In genomic region chr9:101198804-101199203, GRCm38 (mm10) we compare ENCODE assay signal across 19 mouse cellular contexts. TPM values are rescaled to one million over a fixed set of nuclear protein-coding genes. Genes with fewer than 3 reads are reported as not detected.
DNase-seq lines count a peak whose midpoint lies in the region; ATAC-seq and TF ChIP-seq lines count a peak whose summit lies in the region.
"Had no signal": no experiment of that assay in that cellular context is flagged by ENCODE, and none has a peak within 500 bp of the region (broad histone marks: within the 10 kb centered on the region; RNA-seq: fewer than 3 reads in every experiment).

No protein-coding gene starts in this region.

- TF ChIP-seq EP300 in heart, adult 2 months (IDR thresholded peaks at IDR 0.05; ENCODE audit: insufficient read depth, low read depth, low read length): no peak
- TF ChIP-seq EP300 in heart, postnatal 0 days (IDR thresholded peaks at IDR 0.05; ENCODE audit: low read depth): no peak; the same call in 1 of the 2 replicates

- H3K36me3 ChIP-seq in kidney, postnatal 0 days (ENCODE audit: insufficient read depth, low read length): 0 out of 2 replicates have a peak, but pooled peaks cover 4% of the 10 kb centered on the region
- peaks cover 3% of the 10 kb centered on the region; the same call in 1 of the 2 replicates for H3K36me3 ChIP-seq in kidney, embryonic 16.5 days (ENCODE audit: insufficient read depth, low read length)
- peaks cover 13% of the 10 kb centered on the region for H3K36me3 ChIP-seq in heart, adult 2 months (ENCODE audit: control insufficient read depth, insufficient read depth, low read length)
- H3K36me3 ChIP-seq in heart, postnatal 0 days (replicated peaks; ENCODE audit: control insufficient read depth, insufficient read depth, low read length): peaks cover 3% of the 10 kb centered on the region; the same call in 1 of the 2 replicates
- H3K36me3 ChIP-seq in intestine, postnatal 0 days (ENCODE audit: control insufficient read depth, insufficient read depth): peaks cover 3% of the 10 kb centered on the region; the same call in 1 of the 2 replicates
- H3K36me3 ChIP-seq: embryonic facial prominence, embryonic 15.5 days; forebrain, embryonic 15.5 days; hindbrain, embryonic 15.5 days; midbrain, embryonic 13.5 days had no signal

- peak; percentile 10 for DNase-seq in kidney, postnatal 0 days (ENCODE audit: low spot score)
- DNase-seq in NIH3T3 (ENCODE audit: low read depth): peak; percentile 7
- peak; percentile 24 to 31 for DNase-seq in heart, adult 2 months
- peak; percentile 95 for DNase-seq in heart, postnatal 0 days (ENCODE audit: low spot score)
- DNase-seq in thymus, postnatal 0 days (ENCODE audit: low spot score): no peak
- DNase-seq: adrenal gland, postnatal 14 days; B cell, adult 2 months; cerebellum, postnatal 25 days; gastrocnemius, postnatal 14 days; kidney, adult 2 months; right cerebral cortex, postnatal 25 days; thymus, postnatal 36 days had no signal

- no peaks in the 10 kb centered on the region for H3K9me3 ChIP-seq in kidney, postnatal 0 days (replicated peaks; ENCODE audit: low read length)
- no peaks in the 10 kb centered on the region for H3K9me3 ChIP-seq in kidney, embryonic 16.5 days (ENCODE audit: low read length)
- H3K9me3 ChIP-seq in heart, postnatal 0 days (replicated peaks; ENCODE audit: control insufficient read depth, low read length): no peaks in the 10 kb centered on the region
- no peaks in the 10 kb centered on the region for H3K9me3 ChIP-seq in intestine, postnatal 0 days (ENCODE audit: control insufficient read depth)
- H3K9me3 ChIP-seq: embryonic facial prominence, embryonic 15.5 days; forebrain, embryonic 15.5 days; hindbrain, embryonic 15.5 days; midbrain, embryonic 13.5 days had no signal

- no peak overlapping the region for H3K4me3 ChIP-seq in kidney, postnatal 0 days (replicated peaks; ENCODE audit: low read depth, low read length)
- no peak overlapping the region for H3K4me3 ChIP-seq in kidney, embryonic 16.5 days (ENCODE audit: low read length)
- peak overlapping the region; percentile 38 for H3K4me3 ChIP-seq in heart, adult 2 months
- peak overlapping the region; percentile 54 for H3K4me3 ChIP-seq in heart, postnatal 0 days (ENCODE audit: low read depth, low read length)
- no peak overlapping the region for H3K4me3 ChIP-seq in intestine, postnatal 0 days (ENCODE audit: low read depth, low read length)
- H3K4me3 ChIP-seq: embryonic facial prominence, embryonic 15.5 days; forebrain, embryonic 15.5 days; hindbrain, embryonic 15.5 days; left cerebral cortex, adult 2 months; midbrain, embryonic 13.5 days had no signal

- H3K4me1 ChIP-seq in kidney, postnatal 0 days (replicated peaks; ENCODE audit: insufficient read depth, low read length): no peaks in the 10 kb centered on the region
- H3K4me1 ChIP-seq in kidney, embryonic 16.5 days (ENCODE audit: insufficient read depth, low read length): peaks cover 6% of the 10 kb centered on the region
- H3K4me1 ChIP-seq in heart, adult 2 months (ENCODE audit: control insufficient read depth, insufficient read depth, low read length): peaks cover 4% of the 10 kb centered on the region
- H3K4me1 ChIP-seq in heart, postnatal 0 days (ENCODE audit: control insufficient read depth, insufficient read depth): peaks cover 22% of the 10 kb centered on the region
- H3K4me1 ChIP-seq in intestine, postnatal 0 days (replicated peaks; ENCODE audit: control insufficient read depth, insufficient read depth, low read length): no peaks in the 10 kb centered on the region
- H3K4me1 ChIP-seq: embryonic facial prominence, embryonic 15.5 days had no signal

- H3K4me2 ChIP-seq in kidney, postnatal 0 days (ENCODE audit: low read length): no peak overlapping the region
- H3K4me2 ChIP-seq in kidney, embryonic 16.5 days (replicated peaks; ENCODE audit: low read depth, low read length): no peak overlapping the region
- peak overlapping the region; percentile 54 for H3K4me2 ChIP-seq in heart, postnatal 0 days (ENCODE audit: low read depth, low read length)
- no peak overlapping the region for H3K4me2 ChIP-seq in intestine, postnatal 0 days (replicated peaks; ENCODE audit: low read depth)
- H3K4me2 ChIP-seq: embryonic facial prominence, embryonic 15.5 days; forebrain, embryonic 15.5 days; hindbrain, embryonic 15.5 days; midbrain, embryonic 13.5 days had no signal

- H3K27ac ChIP-seq in kidney, postnatal 0 days: peak overlapping the region; percentile 36; the same call in 1 of the 2 replicates
- H3K27ac ChIP-seq in kidney, embryonic 16.5 days (ENCODE audit: low read length): no peak overlapping the region
- peak overlapping the region; percentile 80 for H3K27ac ChIP-seq in heart, adult 2 months
- H3K27ac ChIP-seq in heart, postnatal 0 days (ENCODE audit: low read depth): peak overlapping the region; percentile 97
- H3K27ac ChIP-seq in intestine, postnatal 0 days (ENCODE audit: low read depth, low read length): no peak overlapping the region
- H3K27ac ChIP-seq: embryonic facial prominence, embryonic 15.5 days; forebrain, embryonic 15.5 days; hindbrain, embryonic 15.5 days; left cerebral cortex, adult 2 months; midbrain, embryonic 13.5 days had no signal

- no peak for ATAC-seq in kidney, postnatal 0 days (replicated peaks; ENCODE audit: low FRiP score, low read depth)
- no peak for ATAC-seq in kidney, embryonic 16.5 days (ENCODE audit: low FRiP score, low TSS enrichment)
- ATAC-seq in heart, postnatal 0 days (ENCODE audit: insufficient read depth, low read depth): peak; percentile 85
- ATAC-seq in intestine, postnatal 0 days: no peak
- ATAC-seq: forebrain, embryonic 15.5 days; midbrain, embryonic 13.5 days had no signal

- H3K9ac ChIP-seq in kidney, postnatal 0 days (ENCODE audit: low read depth, low read length): no peak overlapping the region
- no peak overlapping the region for H3K9ac ChIP-seq in kidney, embryonic 16.5 days (replicated peaks; ENCODE audit: low read length)
- H3K9ac ChIP-seq in heart, adult 2 months (ENCODE audit: low read depth, low read length): peak overlapping the region; percentile 87
- H3K9ac ChIP-seq in heart, postnatal 0 days (replicated peaks; ENCODE audit: low read depth, low read length): peak overlapping the region; percentile 76
- H3K9ac ChIP-seq in intestine, postnatal 0 days (ENCODE audit: low read depth, low read length): no peak overlapping the region
- H3K9ac ChIP-seq: embryonic facial prominence, embryonic 15.5 days; forebrain, embryonic 15.5 days; hindbrain, embryonic 15.5 days; midbrain, embryonic 13.5 days had no signal

- no peaks in the 10 kb centered on the region; the same call in 1 of the 2 replicates for H3K79me2 ChIP-seq in heart, adult 2 months (replicated peaks; ENCODE audit: control insufficient read depth, insufficient read depth, low read length)

- intact Hi-C loops in heart, adult 2 months (cut with DNase I): loop anchor here (2.0 kb wide), 1 partner anchor 52 kb away; the partner anchor contains the start of gene Ppp2r3a

- WGBS in kidney, postnatal 0 days: 71% methylated on average over 6 of the region's 6 CpGs
- 70% methylated on average over 6 of the region's 6 CpGs for WGBS in kidney, embryonic 16.5 days
- 23% methylated on average over 6 of the region's 6 CpGs for WGBS in heart, adult 2 months
- 15% methylated on average over 6 of the region's 6 CpGs for WGBS in heart, postnatal 0 days
- WGBS in intestine, postnatal 0 days: 61% methylated on average over 6 of the region's 6 CpGs

- no peak for TF ChIP-seq CTCF in kidney, postnatal 0 days (IDR thresholded peaks at IDR 0.05; ENCODE audit: low read depth)
- TF ChIP-seq CTCF in heart, adult 2 months (IDR thresholded peaks at IDR 0.05): no peak
- no peak for TF ChIP-seq CTCF in heart, postnatal 0 days (IDR thresholded peaks at IDR 0.05; ENCODE audit: low read depth)
- no peak for TF ChIP-seq CTCF in intestine, postnatal 0 days (IDR thresholded peaks at IDR 0.05; ENCODE audit: low read depth)

- peak; percentile 83 for TF ChIP-seq POLR2A in heart, adult 2 months (IDR thresholded peaks at IDR 0.05; ENCODE audit: insufficient read depth, low read depth, low read length)

- H3K27me3 ChIP-seq in kidney, postnatal 0 days (ENCODE audit: insufficient read depth, low read length): no peaks in the 10 kb centered on the region
- no peaks in the 10 kb centered on the region for H3K27me3 ChIP-seq in kidney, embryonic 16.5 days (ENCODE audit: insufficient read depth, low read length)
- no peaks in the 10 kb centered on the region for H3K27me3 ChIP-seq in heart, adult 2 months (ENCODE audit: control insufficient read depth, insufficient read depth, low read length)
- no peaks in the 10 kb centered on the region for H3K27me3 ChIP-seq in heart, postnatal 0 days (ENCODE audit: control insufficient read depth, insufficient read depth, low read length)
- H3K27me3 ChIP-seq in intestine, postnatal 0 days (replicated peaks; ENCODE audit: control insufficient read depth, insufficient read depth, low read length): no peaks in the 10 kb centered on the region
- H3K27me3 ChIP-seq: embryonic facial prominence, embryonic 15.5 days; forebrain, embryonic 15.5 days; hindbrain, embryonic 15.5 days; midbrain, embryonic 13.5 days had no signal

RNA-seq across cellular contexts. Expression of gene Ppp2r3a, which starts 52.8 kb away (rescaled TPM):
- polyA plus RNA-seq in kidney, postnatal 0 days (2015; fragmentation: Nextera tagmentation; extraction: Ambion mirVana): 15.3 and 16.6 TPM in 2 replicates
- 15.7 and 18.8 TPM in 2 replicates for polyA plus RNA-seq in kidney, embryonic 16.5 days (2015; fragmentation: Nextera tagmentation; extraction: Ambion mirVana)
- 100 to 1,000 TPM; 179 to 215 TPM for total RNA-seq in heart, adult 2 months (2021)
- 51.7 and 114 TPM in 2 replicates for polyA plus RNA-seq in heart, adult 2 months (2012; rRNA removed)
- 99.0 and 118 TPM in 2 replicates for total RNA-seq in heart, postnatal 0 days (2014; rRNA removed; ENCODE audit: low replicate concordance)
- 63.3 and 76.2 TPM in 2 replicates for polyA plus RNA-seq in heart, postnatal 0 days (2015; fragmentation: Nextera tagmentation; extraction: Ambion mirVana)
- 2.2 and 2.3 TPM in 2 replicates for polyA plus RNA-seq in thymus, postnatal 0 days (2015; fragmentation: Nextera tagmentation; extraction: Ambion mirVana)
- 4.5 and 5.0 TPM in 2 replicates for polyA plus RNA-seq in intestine, postnatal 0 days (2015; fragmentation: Nextera tagmentation; extraction: Ambion mirVana)

Comparison
In these comparisons a context has a peak if more than half of its experiments do, and no peak if none do; other contexts are left out.
1. H3K27ac ChIP-seq: peak in kidney, postnatal 0 days (single experiment), heart, adult 2 months (single experiment) and heart, postnatal 0 days (single experiment); none in kidney, embryonic 16.5 days (single experiment) and intestine, postnatal 0 days (single experiment).
2. H3K4me3 ChIP-seq: peak in heart, adult 2 months (single experiment) and heart, postnatal 0 days (single experiment); none in kidney, postnatal 0 days (single experiment), kidney, embryonic 16.5 days (single experiment) and intestine, postnatal 0 days (single experiment).
3. H3K9ac ChIP-seq: peak in heart, adult 2 months (single experiment) and heart, postnatal 0 days (single experiment); none in kidney, postnatal 0 days (single experiment), kidney, embryonic 16.5 days (single experiment) and intestine, postnatal 0 days (single experiment).